Mouse (Mus musculus) myocyte (in vitro differentiated cells): ENCODE results near the gene Hook2.

Experiments used
- CEBPB ChIP-seq: IDR thresholded peaks from 2 replicates; pipeline ENCODE4 v1.6.1; 2011; ENCODE audit warnings: mild to moderate bottlenecking, moderate library complexity; ENCODE audit not compliant: poor library complexity, insufficient read depth, severe bottlenecking
- E2F4 ChIP-seq: IDR thresholded peaks from one replicate; pipeline ENCODE4 v1.6.1; 2011; ENCODE audit warnings: mild to moderate bottlenecking, control low read depth, moderate library complexity; ENCODE audit not compliant: insufficient read depth
- MYOD1 ChIP-seq, 3 experiments: IDR thresholded peaks; one replicate each; pipeline ENCODE4 v1.6.1; 2011; ENCODE audit warnings: control low read depth in 2 of 3, low read depth in 2 of 3, mild to moderate bottlenecking in 2 of 3, moderate library complexity in 1 of 3; ENCODE audit not compliant: insufficient read length in 2 of 3, control insufficient read depth in 1 of 3
- POLR2A ChIP-seq: IDR thresholded peaks from one replicate; pipeline ENCODE4 v1.6.1; 2011; ENCODE audit warnings: low read depth, mild to moderate bottlenecking, control low read depth, moderate library complexity; ENCODE audit not compliant: insufficient read length
- POLR2AphosphoS2 ChIP-seq: IDR thresholded peaks from one replicate; pipeline ENCODE4 v1.6.1; 2011; ENCODE audit warnings: low read depth, control low read depth; ENCODE audit not compliant: insufficient read length
- USF1 ChIP-seq: IDR thresholded peaks from one replicate; pipeline ENCODE4 v1.6.1; 2011; ENCODE audit warnings: low read depth, mild to moderate bottlenecking, control low read depth, moderate library complexity

GRCm38 (mm10) chr8:84968650-84969049, 21.8 kb upstream of the Hook2 start:
- TF ChIP-seq E2F4 (no peak), POLR2AphosphoS2 (no peak), USF1 (no peak), CEBPB (no peak), POLR2A (no peak), MYOD1 (IDR thresholded peaks at IDR 0.05; ENCODE audit: control insufficient read depth in 1 of 3, insufficient read length in 2 of 3, low read depth in 2 of 3) (no peak)
